Mouse (Mus musculus): Measurements from ENCODE around the gene Sox6. TPM values are rescaled to one million over a fixed set of nuclear protein-coding genes. Genes with fewer than 3 reads are reported as not detected.

The Sox6 gene
- polyA plus RNA-seq, 1 experiment from 2014 or later: 3.5 TPM

DNA sequence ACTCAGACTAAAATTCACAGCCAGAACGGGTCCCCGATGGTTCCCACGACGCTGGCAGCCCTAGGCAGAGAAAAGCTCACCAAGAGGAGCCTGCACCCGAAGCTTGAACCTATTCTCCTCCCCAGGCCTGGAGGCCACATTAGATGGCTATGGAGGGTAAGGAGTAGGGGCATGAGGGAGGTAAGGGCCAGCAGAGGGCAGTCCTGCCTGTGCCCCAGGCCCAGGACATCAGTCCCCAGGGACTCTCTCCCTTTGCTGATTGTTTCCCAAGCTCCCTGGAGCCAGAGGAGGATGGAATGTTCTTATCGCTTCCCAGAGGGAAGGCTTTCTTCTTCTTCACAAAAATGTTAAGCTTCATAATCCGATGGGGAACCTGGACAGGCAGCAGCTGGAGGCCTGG, 615.8 kb downstream of the Sox6 start:
- no peaks in the 10 kb centered on the region for H3K27me3 ChIP-seq
- in situ Hi-C loops (cut with MboI; ENCODE audit: low pct_unique_long_range_greater_than_20kb): no loop called here
- POLR2A ChIA-PET: interaction anchor here (0.5 kb wide), 1 partner anchor 75 kb away, joined by 3 read pairs; no protein-coding TSS in a partner anchor
- no peak for DNase-seq (ENCODE audit: low read depth, low spot score)
- no peak for TF ChIP-seq CTCF (IDR thresholded peaks at IDR 0.05)
- no peak for ATAC-seq
- CTCF ChIA-PET: interaction anchor here (0.9 kb wide), 1 partner anchor 607 kb away, joined by 3 read pairs; no protein-coding TSS in a partner anchor

DNA sequence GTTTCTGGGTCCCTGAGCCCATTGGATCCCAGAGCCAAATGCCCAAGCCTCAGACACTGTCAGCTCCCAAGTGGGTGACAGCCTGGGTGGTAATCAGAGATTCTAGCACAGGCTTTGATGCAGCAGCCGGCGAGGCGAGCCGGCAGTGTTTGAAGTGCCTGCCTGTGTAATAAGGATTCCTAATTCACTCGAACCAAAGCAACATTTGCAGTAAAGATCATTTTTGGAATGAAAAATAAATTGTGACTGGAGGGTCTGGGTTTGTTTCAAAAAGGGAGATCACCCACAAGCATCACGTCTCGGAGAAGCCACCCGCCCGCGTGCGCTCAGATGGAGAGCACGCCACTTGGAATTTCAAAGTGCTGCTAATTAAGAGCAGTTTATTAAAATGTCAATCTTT, 617.6 kb downstream of the Sox6 start:
- H3K27me3 ChIP-seq: no peaks in the 10 kb centered on the region
- POLR2A ChIA-PET: no interaction called here
- no peak for ATAC-seq

More for the DNA sequence above, 617.6 kb downstream of the Sox6 start:
- DNase-seq (ENCODE audit: low read depth, low spot score): no peak
- no peak for TF ChIP-seq CTCF (IDR thresholded peaks at IDR 0.05)
- in situ Hi-C loops (cut with MboI; ENCODE audit: low pct_unique_long_range_greater_than_20kb): no loop called here
- CTCF ChIA-PET: interaction anchor here (1.0 to 1.3 kb wide), 2 partner anchors 8 to 15 kb away, joined by 3 to 4 read pairs; no protein-coding TSS in a partner anchor

Other genes starting within 250 kb of the Sox6 start
- gene 1110004F10Rik, start 601 bp upstream of the Sox6 start, polyA plus RNA-seq (2021): 176 TPM
- gene Gm4353, start 45.8 kb upstream of the Sox6 start, polyA plus RNA-seq (2021): 10.2 TPM

All from Patski (cell line).